Mouse (Mus musculus): ENCODE data around the gene Hapln4.

Hapln4 gene

GRCm38 (mm10) chr8:70099276-70099675 lies 16.0 kb downstream of the Hapln4 start:
- peak; percentile 82 for DNase-seq (ENCODE audit: low read depth, low spot score)

GRCm38 (mm10) chr8:70100241-70100640 lies 17.0 kb downstream of the Hapln4 start:
- DNase-seq (ENCODE audit: low read depth, low spot score) = peak; percentile 62

GRCm38 (mm10) chr8:70104506-70104905 lies 21.2 kb downstream of the Hapln4 start:
- DNase-seq (ENCODE audit: low read depth, low spot score) = no peak

DNA sequence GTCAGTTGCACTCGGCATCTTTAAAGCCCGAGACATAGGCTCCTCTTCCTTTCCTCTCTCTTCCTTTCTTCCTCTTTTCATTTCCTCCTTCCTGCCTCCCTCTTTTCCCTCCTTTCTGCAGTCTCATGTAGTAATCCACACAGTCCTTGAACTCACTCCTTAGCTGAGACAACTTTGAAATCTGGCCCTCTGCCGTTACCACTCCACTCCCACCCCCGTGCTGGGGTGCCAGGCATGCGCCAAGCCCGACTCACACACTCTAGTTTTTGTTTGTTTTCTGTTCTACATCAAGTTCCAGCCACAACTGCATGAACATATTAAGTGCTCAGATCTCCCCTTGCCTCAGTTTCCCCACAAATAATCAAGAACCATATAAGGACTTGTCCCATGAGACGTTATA lies 21.7 kb downstream of the Hapln4 start:
- DNase-seq (ENCODE audit: low read depth, low spot score) = no peak

GRCm38 (mm10) chr8:70110451-70110850 lies 27.2 kb downstream of the Hapln4 start:
- DNase-seq (ENCODE audit: low read depth, low spot score) = no peak

GRCm38 (mm10) chr8:70111192-70111795 lies 28.0 kb downstream of the Hapln4 start:
- DNase-seq (ENCODE audit: low read depth, low spot score) = no peak

DNA sequence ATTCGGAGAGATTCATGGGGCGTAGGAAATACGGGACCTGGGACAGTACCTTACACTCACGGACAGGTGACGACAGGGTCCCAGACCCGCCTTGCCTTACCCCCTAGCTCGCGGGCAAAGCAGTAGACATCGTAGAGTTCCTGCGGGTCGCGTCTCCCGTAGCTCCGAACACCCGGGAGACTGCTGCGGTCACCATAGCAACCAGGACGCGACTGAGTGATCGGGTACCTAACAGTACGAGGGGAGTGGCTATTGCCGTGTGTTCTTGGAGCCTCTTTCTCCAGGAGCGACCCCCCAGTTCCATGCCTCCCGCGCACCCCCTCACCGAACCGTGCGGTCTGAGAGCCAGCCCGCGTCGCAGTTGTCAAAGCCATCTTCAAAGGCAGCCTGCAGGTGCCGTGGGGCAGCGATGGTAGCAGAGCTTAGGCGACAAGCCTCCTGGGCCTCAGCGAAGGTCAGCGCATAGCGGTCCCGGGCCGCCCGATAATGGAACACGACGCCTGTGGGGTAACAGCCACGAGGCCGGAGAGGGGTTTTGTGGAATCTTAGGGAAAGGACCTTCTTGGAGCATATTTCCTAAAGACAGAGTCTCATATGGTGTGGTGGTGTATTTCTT lies 29.3 kb downstream of the Hapln4 start:
- DNase-seq (ENCODE audit: low read depth, low spot score) = no peak

GRCm38 (mm10) chr8:70114488-70114887 lies 31.2 kb downstream of the Hapln4 start:
- no peak for DNase-seq (ENCODE audit: low read depth, low spot score)

DNA sequence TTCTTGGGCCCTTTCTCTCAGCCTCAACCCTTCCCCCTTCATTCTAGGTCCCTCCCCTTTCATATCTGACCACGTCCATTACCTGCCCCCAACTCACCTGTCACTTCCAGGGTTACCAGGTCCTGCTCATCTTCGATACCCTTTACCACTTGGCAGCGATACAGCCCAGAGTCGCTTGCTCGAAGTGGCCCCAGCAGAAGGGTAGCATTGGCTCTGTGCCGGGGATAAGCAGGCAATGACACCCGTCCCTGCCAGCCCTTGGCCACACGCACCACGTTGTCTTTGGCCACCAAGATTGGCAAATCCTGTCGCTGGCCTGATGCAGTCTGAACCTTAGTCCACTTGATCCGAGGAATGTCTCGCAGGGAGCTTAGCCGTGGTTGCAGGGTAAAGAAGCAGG lies 31.6 kb downstream of the Hapln4 start:
- no peak for DNase-seq (ENCODE audit: low read depth, low spot score)

GRCm38 (mm10) chr8:70117611-70118010 lies 34.4 kb downstream of the Hapln4 start:
- DNase-seq (ENCODE audit: low read depth, low spot score) = no peak

- peak; percentile 88 for DNase-seq (ENCODE audit: low read depth, low spot score)
Measured at GRCm38 (mm10) chr8:70118726-70119700, 35.8 kb downstream of the Hapln4 start.

GRCm38 (mm10) chr8:70120667-70121066 lies 37.4 kb downstream of the Hapln4 start, which contains the start of gene Ncan:
Gene Ncan, minus strand, starts transcription at chr8:70120873.
- peak; percentile 67 for DNase-seq (ENCODE audit: low read depth, low spot score)

GRCm38 (mm10) chr8:70122863-70123262 lies 39.6 kb downstream of the Hapln4 start:
- no peak for DNase-seq (ENCODE audit: low read depth, low spot score)

DNA sequence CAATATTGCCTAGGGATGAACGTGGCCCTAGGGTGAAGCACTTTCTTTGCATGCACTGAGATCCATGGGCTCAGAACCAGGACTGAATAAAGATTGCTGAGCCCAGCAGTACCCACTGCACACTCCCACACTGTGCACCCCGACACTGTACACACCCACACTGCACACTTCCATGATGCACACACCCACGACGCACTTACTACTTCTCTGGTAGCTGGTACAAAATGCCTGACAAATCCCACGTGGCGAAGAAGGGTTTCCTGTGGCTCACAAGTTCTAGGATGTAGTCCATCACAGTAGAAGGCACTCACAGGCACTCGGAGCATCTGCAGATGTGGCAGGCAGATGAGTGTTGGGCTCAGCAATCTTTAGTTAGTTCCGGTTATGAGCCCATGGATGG lies 41.7 kb downstream of the Hapln4 start:
- peak; percentile 48 for DNase-seq (ENCODE audit: low read depth, low spot score)

GRCm38 (mm10) chr8:70128435-70128834 lies 45.2 kb downstream of the Hapln4 start:
- no peak for DNase-seq (ENCODE audit: low read depth, low spot score)

GRCm38 (mm10) chr8:70129309-70129952 lies 46.2 kb downstream of the Hapln4 start:
- no peak for DNase-seq (ENCODE audit: low read depth, low spot score)

DNA sequence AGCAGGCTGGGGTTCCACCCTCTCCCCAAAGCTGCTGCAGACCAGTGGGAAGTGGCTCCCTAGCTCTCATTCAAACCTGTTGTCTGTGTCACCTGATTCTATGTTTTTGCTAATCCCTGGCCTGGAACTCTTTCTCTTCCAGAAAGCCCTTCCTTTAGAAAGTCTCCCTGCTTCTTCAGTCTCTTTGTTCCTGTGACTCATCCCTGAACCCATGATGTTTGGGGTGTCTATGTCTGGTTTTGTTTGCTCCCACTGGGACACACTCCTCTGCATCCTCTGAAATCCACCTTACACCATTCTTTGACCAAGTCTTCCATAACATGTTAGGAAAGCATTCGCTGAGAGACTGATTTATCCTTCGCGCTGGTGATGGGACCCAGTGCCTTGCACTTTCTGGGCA lies 46.8 kb downstream of the Hapln4 start:
- no peak for DNase-seq (ENCODE audit: low read depth, low spot score)

GRCm38 (mm10) chr8:70131166-70131883 lies 48.1 kb downstream of the Hapln4 start, which contains the start of gene Nr2c2ap:
Gene Nr2c2ap, plus strand, starts transcription at chr8:70131333.
- peak; percentile 65 for DNase-seq (ENCODE audit: low read depth, low spot score)

GRCm38 (mm10) chr8:70134086-70134485 lies 50.8 kb downstream of the Hapln4 start:
- DNase-seq (ENCODE audit: low read depth, low spot score) = no peak

- DNase-seq (ENCODE audit: low read depth, low spot score) = no peak
Measured at GRCm38 (mm10) chr8:70134931-70135330, 51.7 kb downstream of the Hapln4 start.

DNA sequence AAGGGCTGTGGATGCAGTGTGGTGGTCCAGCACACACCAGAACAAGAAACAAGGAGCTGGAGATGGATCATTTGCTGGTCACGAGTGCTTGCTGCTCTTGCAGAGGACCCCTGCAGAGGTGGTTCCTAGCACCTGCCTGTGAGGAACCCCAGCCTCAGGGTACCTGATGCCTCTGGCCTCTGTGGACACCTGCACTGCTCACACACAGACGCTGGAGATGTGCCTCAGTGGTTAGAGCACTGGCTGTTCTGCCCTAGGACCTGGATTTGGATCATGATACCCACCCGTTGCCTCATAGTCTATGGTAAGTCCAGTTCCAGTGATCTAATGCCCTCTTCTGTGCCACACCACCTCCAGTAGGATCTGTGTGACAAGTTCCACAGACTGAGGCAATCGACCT lies 53.3 kb downstream of the Hapln4 start:
- no peak for DNase-seq (ENCODE audit: low read depth, low spot score)

All from telencephalon, adult 2 months (tissue).